Mouse (Mus musculus) liver, embryonic 12.5 days (tissue): ENCODE data around the gene Cwc25. TPM values are rescaled to one million over a fixed set of nuclear protein-coding genes. Genes with fewer than 3 reads are reported as not detected.
A peak's percentile ranks its signal among the peaks of the same experiment; 100 is the strongest.

Experiments
- ATAC-seq: fragments of 200-750 bp; cut with Nextera tagmentation; 2 replicates; pipeline ENCODE4 v1.8.0; 2017; ENCODE audit warnings: moderate number of reproducible peaks, mild to moderate bottlenecking, moderate library complexity
- H3K27ac ChIP-seq: fragments of 300-500 bp; sonication (generic); 2 replicates; pipeline ENCODE4 v1.5.1; 2016; ENCODE audit warnings: mild to moderate bottlenecking
- H3K27me3 ChIP-seq: fragments of 300-500 bp; sonication (generic); replicated peaks from 2 replicates; pipeline ENCODE4 v1.6.1; 2016; ENCODE audit warnings: mild to moderate bottlenecking, moderate library complexity
- H3K36me3 ChIP-seq: fragments of 300-500 bp; sonication (generic); 2 replicates; pipeline ENCODE4 v1.6.1; 2016; ENCODE audit warnings: mild to moderate bottlenecking, moderate library complexity
- H3K4me1 ChIP-seq: fragments of 300-500 bp; sonication (generic); 2 replicates; pipeline ENCODE4 v1.6.1; 2016
- H3K4me2 ChIP-seq: fragments of 300-500 bp; sonication (generic); 2 replicates; pipeline ENCODE4 v1.6.1; 2016; ENCODE audit warnings: mild to moderate bottlenecking, moderate library complexity
- H3K4me3 ChIP-seq: fragments of 300-500 bp; sonication (generic); 2 replicates; pipeline ENCODE4 v1.5.1; 2016; ENCODE audit warnings: mild to moderate bottlenecking, moderate library complexity
- H3K9ac ChIP-seq: fragments of 300-500 bp; sonication (generic); 2 replicates; pipeline ENCODE4 v1.6.1; 2016; ENCODE audit warnings: mild to moderate bottlenecking, moderate library complexity
- H3K9me3 ChIP-seq: fragments of 300-500 bp; sonication (generic); replicated peaks from 2 replicates; pipeline ENCODE4 v1.6.1; 2016; ENCODE audit warnings: mild to moderate bottlenecking, moderate library complexity
- WGBS: fragments of 180-500 bp; shearing (Covaris S2); methylation state at CpG from one replicate; pipeline ENCODE4 v1.1.7; 2016; ENCODE audit not compliant: insufficient replicate concordance; 5-methylcytosine and 5-hydroxymethylcytosine counted together
- polyA plus RNA-seq: library from polyadenylated mRNA; unstranded; fragments of >200 nt; fragmentation: Nextera tagmentation; extraction: Ambion mirVana; gene quantifications from 2 replicates; pipeline ENCODE4 v1.2.1, GENCODE M21; 2016

Cwc25 gene
- polyA plus RNA-seq, 1 experiment from 2014 or later, result 10.7 TPM

DNA sequence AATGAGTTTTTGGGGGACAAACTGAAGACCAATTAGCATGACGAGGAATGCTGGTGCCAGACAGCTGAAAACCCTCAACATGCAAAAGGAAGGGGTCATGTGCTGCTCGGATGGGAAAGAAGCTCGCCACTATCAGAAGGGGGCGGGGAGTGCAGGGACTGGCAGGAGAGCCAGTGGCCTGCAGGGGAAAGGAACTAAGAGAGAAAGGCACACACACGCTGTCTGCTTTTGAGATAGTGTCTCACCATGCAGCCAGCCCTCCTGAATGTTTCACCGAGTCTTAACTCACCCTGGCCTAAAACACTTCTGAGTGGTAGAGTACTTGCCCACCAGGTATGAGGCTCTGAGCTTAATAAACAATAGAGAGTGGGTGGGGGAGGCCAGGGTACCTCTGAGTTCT, 7.4 kb downstream of the Cwc25 start:
- Histone ChIP-seq H3K4me1 (peaks cover 6% of the 10 kb centered on the region), H3K4me3 (no peak overlapping the region), H3K36me3 (peaks cover 95% of the 10 kb centered on the region), H3K27ac (no peak overlapping the region), H3K27me3 (no peaks in the 10 kb centered on the region), H3K9ac (no peak overlapping the region), H3K9me3 (no peaks in the 10 kb centered on the region), H3K4me2 (no peak overlapping the region)
- whole genome bisulfite sequencing, result 66% methylated on average over 6 of the region's 6 CpGs
- no peak for ATAC-seq

GRCm38 (mm10) chr11:97758125-97758524, 8.2 kb downstream of the Cwc25 start:
- Histone ChIP-seq H3K27ac (no peak overlapping the region), H3K9ac (no peak overlapping the region), H3K4me3 (no peak overlapping the region), H3K4me2 (no peak overlapping the region), H3K27me3 (no peaks in the 10 kb centered on the region), H3K9me3 (no peaks in the 10 kb centered on the region), H3K36me3 (peaks cover 96% of the 10 kb centered on the region), H3K4me1 (peaks cover 6% of the 10 kb centered on the region)
- no peak for ATAC-seq
- WGBS, result 78% methylated on average over 1 of the region's 1 CpGs

GRCm38 (mm10) chr11:97753277-97753676, 13.1 kb downstream of the Cwc25 start:
- peaks cover 5% of the 10 kb centered on the region; the same call in 1 of the 2 replicates for H3K9me3 ChIP-seq
- H3K4me1 ChIP-seq, result peaks cover 17% of the 10 kb centered on the region
- H3K4me2 ChIP-seq, result no peak overlapping the region
- H3K36me3 ChIP-seq, result peaks cover 92% of the 10 kb centered on the region
- H3K4me3 ChIP-seq, result no peak overlapping the region
- no peak for ATAC-seq
- H3K9ac ChIP-seq, result no peak overlapping the region
- H3K27me3 ChIP-seq, result no peaks in the 10 kb centered on the region
- 87% methylated on average over 8 of the region's 8 CpGs for WGBS
- H3K27ac ChIP-seq, result no peak overlapping the region

DNA sequence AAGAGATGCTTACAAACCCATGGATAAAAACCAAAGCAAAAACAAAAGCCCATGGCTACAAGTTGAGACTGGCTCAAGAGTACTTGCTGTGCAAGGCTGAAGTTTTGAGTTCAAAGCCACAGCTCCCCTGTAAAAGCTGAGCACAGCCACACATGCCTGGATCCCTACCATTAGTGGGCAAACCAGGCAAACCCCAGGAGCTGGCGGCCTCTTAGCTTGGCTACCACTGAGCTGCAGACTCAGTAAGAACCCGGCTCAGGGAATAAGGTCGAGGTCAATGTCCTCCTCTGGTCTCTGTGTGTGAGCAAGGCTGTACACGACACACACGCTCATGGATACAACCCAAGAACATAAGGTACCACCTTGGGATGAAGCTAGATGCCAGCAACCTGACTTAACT, 17.9 kb downstream of the Cwc25 start:
- H3K27ac ChIP-seq, result no peak overlapping the region
- peaks cover 73% of the 10 kb centered on the region for H3K36me3 ChIP-seq
- no peaks in the 10 kb centered on the region for H3K27me3 ChIP-seq
- no peak overlapping the region for H3K4me3 ChIP-seq
- H3K4me1 ChIP-seq, result peaks cover 27% of the 10 kb centered on the region
- H3K4me2 ChIP-seq, result no peak overlapping the region
- ATAC-seq, result no peak
- peaks cover 5% of the 10 kb centered on the region; the same call in 1 of the 2 replicates for H3K9me3 ChIP-seq
- no peak overlapping the region for H3K9ac ChIP-seq
- WGBS, result 87% methylated on average over 5 of the region's 5 CpGs

GRCm38 (mm10) chr11:97747773-97748172, 18.6 kb downstream of the Cwc25 start:
- H3K27me3 ChIP-seq, result no peaks in the 10 kb centered on the region
- no peak overlapping the region for H3K4me3 ChIP-seq
- H3K27ac ChIP-seq, result no peak overlapping the region
- H3K9me3 ChIP-seq, result peaks cover 5% of the 10 kb centered on the region; the same call in 1 of the 2 replicates
- peaks cover 66% of the 10 kb centered on the region for H3K36me3 ChIP-seq
- no peak overlapping the region for H3K4me2 ChIP-seq
- H3K4me1 ChIP-seq, result peaks cover 35% of the 10 kb centered on the region
- no peak overlapping the region for H3K9ac ChIP-seq
- whole genome bisulfite sequencing, result 87% methylated on average over 8 of the region's 8 CpGs
- no peak for ATAC-seq

DNA sequence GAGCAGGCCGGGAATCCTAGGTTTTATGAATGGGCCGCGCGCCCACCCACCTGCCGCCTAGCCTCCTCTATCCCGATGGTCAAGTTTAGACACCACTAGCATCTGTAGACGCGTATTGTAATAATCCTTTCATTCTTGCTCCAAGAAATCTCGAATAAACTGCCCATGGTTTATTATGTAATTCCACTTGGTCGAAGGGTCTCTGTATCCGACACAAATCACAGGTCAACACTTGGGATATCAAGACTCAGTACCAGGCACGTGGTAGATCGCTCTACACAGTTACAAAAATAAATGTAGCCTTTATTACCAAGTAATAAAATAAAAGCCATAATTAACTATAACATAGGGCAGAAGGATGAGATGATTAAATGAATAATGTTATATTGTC, 21.0 kb downstream of the Cwc25 start:
- Histone ChIP-seq H3K9me3 (no peaks in the 10 kb centered on the region), H3K27ac (peak overlapping the region; percentile 83), H3K27me3 (no peaks in the 10 kb centered on the region), H3K4me2 (peak overlapping the region; percentile 93), H3K4me3 (peak overlapping the region; percentile 85), H3K9ac (peak overlapping the region; percentile 76; the same call in 1 of the 2 replicates), H3K4me1 (peaks cover 57% of the 10 kb centered on the region), H3K36me3 (peaks cover 42% of the 10 kb centered on the region)
- no peak for ATAC-seq
- WGBS, result 9% methylated on average over 13 of the region's 13 CpGs

GRCm38 (mm10) chr11:97744718-97745330, 21.5 kb downstream of the Cwc25 start:
- Histone ChIP-seq H3K9me3 (no peaks in the 10 kb centered on the region), H3K4me3 (peak overlapping the region; percentile 85), H3K9ac (peak overlapping the region; percentile 90), H3K27me3 (no peaks in the 10 kb centered on the region), H3K4me1 (peaks cover 59% of the 10 kb centered on the region), H3K4me2 (peak overlapping the region; percentile 93), H3K36me3 (peaks cover 37% of the 10 kb centered on the region), H3K27ac (peak overlapping the region; percentile 85)
- peak; percentile 90 for ATAC-seq
- WGBS, result 3% methylated on average over 44 of the region's 57 CpGs

GRCm38 (mm10) chr11:97744063-97744717, 22.2 kb downstream of the Cwc25 start, which contains the start of gene Pip4k2b:
Pip4k2b (minus strand) TSS chr11:97744704.
- Histone ChIP-seq H3K4me2 (peak within 1 kb of the TSS; percentile 93), H3K36me3 (peaks cover 35% of the 10 kb centered on the region), H3K4me3 (peak within 1 kb of the TSS; percentile 85), H3K27me3 (no peaks in the 10 kb centered on the region), H3K9me3 (0 out of 2 replicates have a peak, but pooled peaks cover under 1% of the 10 kb centered on the region), H3K4me1 (peaks cover 54% of the 10 kb centered on the region), H3K9ac (peak within 1 kb of the TSS; percentile 90), H3K27ac (peak within 1 kb of the TSS; percentile 85)
- peak; percentile 57 for ATAC-seq
- 1% methylated on average over 51 of the region's 63 CpGs for WGBS

GRCm38 (mm10) chr11:97743423-97743822, 22.9 kb downstream of the Cwc25 start:
- WGBS, result 9% methylated on average over 9 of the region's 9 CpGs
- peak overlapping the region; percentile 85; the same call in 1 of the 2 replicates for H3K27ac ChIP-seq
- peak overlapping the region; percentile 90 for H3K9ac ChIP-seq

DNA sequence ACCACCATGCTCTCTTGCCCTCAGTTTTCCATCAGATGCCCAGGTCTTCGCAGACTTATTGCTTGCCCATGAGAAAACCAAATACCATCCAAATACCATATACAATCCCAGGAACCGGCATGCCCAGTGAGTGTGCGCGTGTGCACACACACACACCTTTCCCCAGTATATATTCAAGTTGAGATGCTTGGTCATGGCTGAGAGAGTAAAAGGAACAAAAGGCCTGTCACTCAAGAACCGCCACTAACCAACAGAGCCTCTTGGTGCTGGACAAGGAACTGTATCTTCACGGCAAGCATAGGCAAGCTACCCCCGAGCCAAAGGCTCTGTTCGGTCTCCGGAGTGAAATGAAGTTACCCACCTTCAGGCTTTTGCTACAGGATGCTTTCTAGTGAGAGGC, 23.8 kb downstream of the Cwc25 start:
- Histone ChIP-seq H3K27me3 (no peaks in the 10 kb centered on the region), H3K27ac (no peak overlapping the region), H3K4me2 (peak overlapping the region; percentile 93), H3K9me3 (0 out of 2 replicates have a peak, but pooled peaks cover 2% of the 10 kb centered on the region), H3K9ac (peak overlapping the region; percentile 90; the same call in 1 of the 2 replicates), H3K36me3 (peaks cover 23% of the 10 kb centered on the region), H3K4me1 (peaks cover 52% of the 10 kb centered on the region), H3K4me3 (peak overlapping the region; percentile 85)
- ATAC-seq, result no peak
- WGBS, result 69% methylated on average over 9 of the region's 9 CpGs

More at GRCm38 (mm10) chr11:97743423-97743822, 22.9 kb downstream of the Cwc25 start:
- Histone ChIP-seq H3K36me3 (peaks cover 31% of the 10 kb centered on the region), H3K9me3 (0 out of 2 replicates have a peak, but pooled peaks cover 2% of the 10 kb centered on the region), H3K4me3 (peak overlapping the region; percentile 85), H3K27me3 (no peaks in the 10 kb centered on the region), H3K4me2 (peak overlapping the region; percentile 93), H3K4me1 (peaks cover 52% of the 10 kb centered on the region)
- no peak for ATAC-seq

DNA sequence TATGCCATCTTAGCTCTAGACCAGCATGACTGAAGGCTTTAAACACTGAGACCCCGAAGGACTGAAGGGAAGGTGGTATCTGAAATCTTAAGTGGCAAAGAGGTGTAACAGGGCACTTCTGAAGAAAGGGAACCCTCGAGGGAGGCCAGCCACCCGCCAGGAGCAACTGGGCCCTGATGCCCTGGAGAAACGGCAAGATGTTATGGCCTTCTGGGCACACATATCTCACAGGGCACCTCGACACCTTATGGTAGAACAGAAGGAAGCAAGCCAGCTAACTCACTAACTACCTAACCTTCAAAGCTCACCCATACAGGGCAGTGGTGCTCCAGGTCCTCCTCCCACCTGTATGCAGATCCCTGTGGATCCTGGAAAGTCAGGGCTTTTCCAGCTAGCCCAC, 24.2 kb downstream of the Cwc25 start:
- H3K27me3 ChIP-seq, result no peaks in the 10 kb centered on the region
- no peak overlapping the region for H3K4me3 ChIP-seq
- no peak overlapping the region for H3K27ac ChIP-seq
- 0 out of 2 replicates have a peak overlapping the region, but pooled peaks have one; percentile 90 for H3K9ac ChIP-seq
- no peak for ATAC-seq
- peaks cover 18% of the 10 kb centered on the region for H3K36me3 ChIP-seq
- peak overlapping the region; percentile 93; the same call in 1 of the 2 replicates for H3K4me2 ChIP-seq
- H3K4me1 ChIP-seq, result peaks cover 52% of the 10 kb centered on the region
- H3K9me3 ChIP-seq, result 0 out of 2 replicates have a peak, but pooled peaks cover 2% of the 10 kb centered on the region
- WGBS, result 68% methylated on average over 5 of the region's 5 CpGs

DNA sequence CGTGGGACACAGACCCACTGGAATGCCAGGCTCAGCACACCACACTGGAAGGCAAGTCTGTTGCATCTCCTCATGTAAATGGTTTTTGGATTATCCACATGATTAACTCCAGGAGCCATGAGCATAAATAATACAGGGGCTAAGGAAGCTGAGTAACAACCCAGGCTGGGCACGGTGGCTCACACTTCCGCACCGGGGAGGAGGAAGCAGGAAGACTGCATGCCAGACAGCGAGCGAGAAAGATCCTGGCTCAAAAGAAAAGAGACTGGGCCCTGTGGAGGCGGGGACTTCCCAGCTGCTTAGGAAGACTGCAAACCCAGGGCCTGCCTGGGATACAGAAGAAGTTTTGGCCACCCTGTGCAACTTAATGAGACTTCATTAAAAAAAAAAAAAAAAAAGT, 26.2 kb downstream of the Cwc25 start:
- Histone ChIP-seq H3K27me3 (no peaks in the 10 kb centered on the region), H3K9ac (no peak overlapping the region), H3K27ac (no peak overlapping the region), H3K4me3 (no peak overlapping the region), H3K4me2 (no peak overlapping the region; the same call in 1 of the 2 replicates), H3K9me3 (0 out of 2 replicates have a peak, but pooled peaks cover 2% of the 10 kb centered on the region), H3K36me3 (peaks cover 5% of the 10 kb centered on the region; the same call in 1 of the 2 replicates), H3K4me1 (peaks cover 43% of the 10 kb centered on the region)
- whole genome bisulfite sequencing, result 47% methylated on average over 7 of the region's 7 CpGs
- ATAC-seq, result no peak
